Mouse (Mus musculus) thymus, adult 18-20 months (tissue): ENCODE results near the gene Gm29776.
A peak's percentile ranks its signal among the peaks of the same experiment; 100 is the strongest.

Experiments used
- DNase-seq, 2 experiments: peaks; one replicate each; pipeline ENCODE4 v3.0.0; 2022; ENCODE audit warnings: mixed read lengths in 2 of 2

Gene Gm29776

DNA sequence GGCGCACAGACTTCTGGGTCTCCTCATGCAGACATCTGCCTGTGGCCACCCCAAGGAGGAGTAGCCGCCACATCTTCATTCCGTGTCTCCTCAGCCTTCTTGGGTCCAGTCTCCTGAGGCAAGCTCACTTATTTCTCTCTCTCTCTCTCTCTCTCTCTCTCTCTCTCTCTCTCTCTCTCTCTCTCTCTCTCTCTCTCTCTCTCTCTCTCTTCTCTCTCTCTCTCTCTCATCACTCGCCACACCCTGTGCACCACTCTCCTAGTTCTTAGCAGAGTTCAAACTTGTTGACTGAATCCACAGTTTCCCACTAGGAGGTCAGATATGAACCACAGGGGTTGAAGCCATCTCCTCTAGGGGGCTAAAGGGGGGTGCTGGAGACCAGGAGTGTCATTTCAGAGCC, at the start of gene Gm29776:
Gm29776 (minus strand) TSS at position 101 of the 400 bp plus-strand sequence.
- DNase-seq, result no peak

DNA sequence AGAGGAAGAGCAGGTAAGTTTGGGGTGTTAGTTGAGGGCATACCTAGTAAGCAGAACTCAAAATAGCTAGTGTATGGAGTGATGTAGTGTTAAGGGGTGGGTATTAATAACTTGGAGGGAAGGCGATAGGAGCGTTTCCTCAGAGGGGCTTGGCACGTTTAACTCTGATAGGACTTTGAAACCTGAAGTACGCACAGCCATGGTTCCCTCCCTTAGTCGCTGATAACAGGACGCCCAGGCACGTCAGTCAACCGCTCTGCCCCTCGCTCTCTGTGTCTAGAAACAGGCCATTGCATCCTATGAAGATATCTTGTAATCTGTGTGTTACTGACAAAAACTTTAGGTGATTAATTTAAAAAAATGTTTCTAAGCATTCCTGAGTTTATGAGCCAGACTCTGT, 47.4 kb upstream of the Gm29776 start:
- DNase-seq, result no peak

DNA sequence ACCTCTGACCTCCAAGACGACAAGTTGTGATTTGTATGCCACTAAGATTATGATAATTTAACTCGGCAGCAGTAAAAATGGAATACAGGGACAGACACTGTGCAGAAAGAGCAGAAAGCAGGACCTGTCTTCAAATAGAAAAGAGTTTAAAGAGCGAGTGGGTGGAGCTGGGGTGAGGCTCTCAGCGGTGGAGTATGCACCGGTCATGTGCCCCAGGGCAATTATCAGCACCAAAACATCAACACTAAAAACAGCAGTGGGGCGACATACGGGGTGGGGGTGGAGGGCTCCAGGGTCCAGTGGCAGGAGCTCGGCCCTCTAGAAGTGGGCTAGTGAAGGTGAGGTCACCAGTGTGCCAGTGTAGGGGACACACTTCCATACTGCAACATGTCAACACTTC, 45.8 kb upstream of the Gm29776 start:
- no peak for DNase-seq

DNA sequence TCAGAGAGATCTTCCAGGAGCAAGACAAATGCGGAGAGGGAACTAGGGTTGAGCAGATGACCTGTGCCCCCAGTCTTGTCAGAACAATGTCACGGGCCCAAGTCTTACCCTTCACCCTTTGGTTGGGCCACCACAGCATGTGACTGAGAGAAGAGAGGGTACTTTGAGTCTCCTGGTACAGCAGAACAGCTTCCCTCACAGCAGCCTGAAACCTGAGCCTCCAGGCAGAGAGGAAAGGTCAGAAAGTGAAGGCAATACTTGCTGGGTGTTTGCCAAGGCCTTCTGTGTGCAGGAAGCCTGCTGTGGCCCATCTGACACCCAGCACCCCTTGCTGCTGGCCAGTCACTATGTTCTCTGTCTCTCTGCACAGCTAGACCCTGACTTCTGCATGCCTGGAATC, 43.7 kb upstream of the Gm29776 start:
- no peak for DNase-seq

DNA sequence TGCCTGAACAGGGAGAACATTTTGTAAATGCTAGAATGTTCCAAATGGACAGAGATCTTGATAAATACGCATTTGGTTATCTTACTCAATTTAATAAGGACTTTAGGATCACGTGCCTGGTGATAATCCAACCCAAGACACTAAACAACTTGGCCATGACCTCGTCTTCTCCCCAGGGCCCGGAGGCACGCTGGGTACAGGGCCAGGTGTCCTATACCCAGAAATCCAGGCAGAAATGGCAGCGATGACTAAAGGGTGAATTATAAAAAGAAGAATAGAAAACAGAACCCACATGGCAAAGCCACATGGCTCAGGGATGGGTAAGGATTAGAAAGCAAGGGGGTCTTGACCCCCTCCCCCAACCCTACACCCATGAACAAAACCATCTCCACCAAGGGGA, 43.1 kb upstream of the Gm29776 start:
- DNase-seq, result no peak

DNA sequence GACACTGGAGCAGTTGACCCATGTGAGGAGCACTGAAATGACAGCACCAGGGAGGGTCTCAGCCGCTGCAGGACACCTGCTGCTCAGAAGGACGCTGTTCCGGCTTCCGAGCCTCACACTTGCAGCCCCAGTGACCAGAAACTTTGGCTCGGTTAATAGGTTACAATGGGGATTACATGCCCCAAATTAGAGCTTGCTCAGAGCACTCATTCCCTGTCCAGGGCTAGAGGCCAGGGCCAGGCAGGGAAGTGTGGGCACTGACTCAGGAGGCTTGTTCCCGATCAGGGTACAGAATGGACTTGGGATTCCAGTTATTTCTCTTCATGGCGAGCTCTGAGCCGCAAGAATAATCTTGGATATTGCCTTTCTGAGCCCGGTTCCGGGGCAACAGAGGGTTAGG, 39.0 kb upstream of the Gm29776 start:
- DNase-seq, result no peak

DNA sequence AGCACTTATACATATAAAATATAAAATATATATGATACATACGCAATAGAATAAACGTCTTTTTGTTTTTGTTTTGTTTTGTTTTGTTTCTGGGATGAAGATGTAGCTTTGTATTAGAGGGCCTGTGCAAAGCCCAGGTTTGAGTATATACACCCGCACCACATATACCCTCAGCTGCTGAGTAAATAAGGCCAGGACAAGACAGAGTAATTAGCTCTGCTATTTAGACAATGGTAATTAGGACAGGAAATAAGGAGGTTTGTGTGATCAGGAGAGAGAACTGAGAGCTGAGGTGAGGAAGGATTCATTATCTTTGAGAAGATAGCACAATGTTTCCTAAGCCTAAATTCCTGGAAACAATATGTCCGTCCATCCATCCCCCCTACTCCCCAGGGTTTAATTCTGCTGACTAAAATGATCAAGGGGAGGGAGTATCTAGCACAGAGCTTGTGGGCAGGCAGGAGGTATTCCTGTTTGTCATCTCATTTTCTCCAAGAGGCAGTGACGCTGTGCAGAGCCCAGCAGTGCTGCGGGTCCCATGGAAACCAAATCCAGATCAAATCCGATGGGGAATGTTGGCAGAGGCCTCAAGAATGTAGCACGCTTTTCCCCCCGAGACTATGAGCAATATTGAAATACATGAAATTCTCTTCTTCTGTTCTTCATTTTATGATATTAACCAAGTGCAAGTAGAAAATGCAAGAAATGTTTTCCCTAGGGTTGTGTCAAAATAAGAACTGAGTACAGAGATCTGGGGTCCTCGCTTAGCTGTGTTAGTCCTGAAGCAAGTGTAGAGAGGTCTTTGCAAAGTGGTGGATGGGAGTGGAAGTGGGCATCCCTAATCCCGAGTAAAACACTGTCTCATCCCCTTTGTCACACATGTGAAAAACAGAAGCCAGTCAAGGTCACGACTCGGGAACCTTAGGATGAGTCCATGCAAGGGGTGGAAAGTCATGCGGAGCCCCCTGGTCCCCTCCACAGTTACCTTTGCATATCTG, 38.2 kb upstream of the Gm29776 start:
- DNase-seq, result no peak

DNA sequence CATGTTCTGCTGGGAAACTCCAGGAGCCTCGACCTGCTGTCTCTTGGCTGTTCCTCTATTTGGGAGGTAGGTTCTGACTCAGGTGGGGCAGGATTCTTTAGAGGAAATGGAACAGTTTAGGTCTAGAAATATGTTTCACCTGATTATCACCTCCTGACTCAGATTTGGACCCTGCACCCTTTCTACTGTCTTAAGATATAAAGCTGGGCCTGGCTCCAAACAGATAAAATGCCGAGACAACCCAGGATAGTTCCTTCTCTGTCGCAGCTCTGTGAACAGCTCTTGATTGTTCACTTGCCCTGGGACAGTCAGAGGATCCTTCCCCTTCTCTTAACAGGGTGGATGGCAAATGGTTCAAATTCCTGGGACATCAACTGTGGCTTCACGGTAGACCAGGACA, 36.6 kb upstream of the Gm29776 start:
- no peak for DNase-seq

DNA sequence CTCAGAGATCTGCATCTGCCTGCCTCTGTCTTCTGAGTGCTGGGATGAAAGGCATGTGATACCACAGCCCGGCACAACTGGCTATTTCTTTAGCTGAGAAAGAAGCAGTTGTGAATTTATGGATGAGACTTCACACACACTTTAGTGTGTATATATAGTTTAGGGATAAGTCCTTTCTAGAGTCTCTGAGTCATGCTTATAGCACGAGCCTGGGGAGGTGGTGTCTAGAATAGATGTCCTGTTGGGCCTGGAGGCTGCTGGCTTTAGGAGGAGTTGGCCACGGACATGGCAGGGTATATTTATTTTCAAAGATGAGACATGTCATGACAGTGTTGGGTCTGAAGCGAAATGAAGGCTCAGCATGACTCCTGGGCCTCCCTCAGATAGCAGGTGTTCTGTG, 35.4 kb upstream of the Gm29776 start:
- DNase-seq, result no peak

DNA sequence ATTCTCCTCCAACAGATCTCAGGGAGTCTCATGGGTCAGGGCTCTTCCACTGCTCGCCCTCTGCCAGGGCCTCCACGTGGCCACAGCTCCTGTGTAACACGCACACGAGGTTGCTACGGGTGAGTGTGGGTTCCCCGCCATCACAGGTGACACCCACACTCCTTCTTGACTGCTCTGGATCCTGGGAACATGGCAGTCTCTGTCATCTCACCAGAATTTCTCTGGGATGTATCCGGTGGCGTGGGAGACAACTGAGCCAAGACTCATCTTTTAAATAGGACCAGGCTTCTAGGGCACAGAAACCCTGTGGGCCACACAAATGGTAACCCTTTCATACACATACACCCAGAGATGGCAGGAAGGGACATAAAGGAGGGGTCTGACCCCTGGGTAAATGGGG, 33.6 kb upstream of the Gm29776 start:
- no peak for DNase-seq

DNA sequence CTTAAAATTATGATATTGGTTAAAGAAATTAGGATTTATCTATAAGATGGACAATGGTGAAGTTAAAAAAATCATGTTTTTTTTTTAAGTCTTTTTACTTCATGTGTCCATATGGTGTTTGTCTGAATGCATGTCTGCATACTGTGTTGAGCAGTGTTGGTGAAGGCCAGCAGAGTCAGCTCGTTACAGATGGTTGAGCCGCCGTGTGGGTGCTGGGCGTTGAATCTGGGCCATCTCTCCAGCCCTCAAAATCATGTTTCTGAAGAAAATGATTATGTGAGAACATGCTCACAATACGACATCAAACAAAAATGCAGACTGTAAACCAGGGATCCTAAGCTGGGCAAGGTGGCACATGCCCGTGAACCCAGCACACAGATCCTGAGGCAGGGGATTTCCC, 31.7 kb upstream of the Gm29776 start:
- no peak for DNase-seq

DNA sequence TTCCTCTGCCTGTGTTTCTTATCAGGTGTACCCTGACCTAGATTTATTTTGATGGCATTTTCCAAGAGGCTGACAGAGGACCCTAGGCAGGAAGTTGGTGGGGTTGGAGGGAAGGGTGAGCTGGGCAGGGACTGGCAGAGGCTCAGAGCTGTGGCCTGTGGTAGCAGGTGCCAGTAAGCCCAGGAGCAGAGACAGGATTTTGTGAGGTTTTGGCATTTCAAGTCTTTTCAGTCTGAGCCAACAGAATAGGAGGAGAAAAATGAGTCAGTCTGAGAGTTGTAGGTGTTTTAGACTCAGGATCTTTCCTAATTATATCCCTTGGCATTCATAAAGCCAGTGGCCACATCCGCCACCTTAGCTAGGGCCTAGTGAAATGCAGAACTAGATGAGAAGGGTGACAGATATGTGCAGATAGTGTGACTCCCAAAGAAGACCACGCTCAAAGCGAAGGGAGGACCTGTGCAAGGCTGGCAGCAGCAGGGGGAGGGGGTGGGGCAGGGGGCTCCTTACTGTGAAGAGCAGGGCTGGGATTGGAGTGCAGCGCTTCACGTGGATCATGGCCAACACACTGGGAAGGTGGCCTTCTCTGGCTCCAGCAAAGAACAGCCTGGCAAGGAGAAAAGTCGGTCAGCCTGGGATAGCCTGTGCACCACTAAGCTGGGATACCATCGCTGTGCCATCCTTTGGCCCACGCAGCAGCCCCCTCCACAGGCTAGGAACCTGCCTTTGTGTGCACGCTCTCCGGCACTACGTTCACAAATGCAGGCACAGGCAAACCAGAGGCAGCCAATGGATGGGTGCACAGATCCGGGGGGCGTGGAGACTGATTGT, 30.4 kb upstream of the Gm29776 start:
- no peak for DNase-seq

DNA sequence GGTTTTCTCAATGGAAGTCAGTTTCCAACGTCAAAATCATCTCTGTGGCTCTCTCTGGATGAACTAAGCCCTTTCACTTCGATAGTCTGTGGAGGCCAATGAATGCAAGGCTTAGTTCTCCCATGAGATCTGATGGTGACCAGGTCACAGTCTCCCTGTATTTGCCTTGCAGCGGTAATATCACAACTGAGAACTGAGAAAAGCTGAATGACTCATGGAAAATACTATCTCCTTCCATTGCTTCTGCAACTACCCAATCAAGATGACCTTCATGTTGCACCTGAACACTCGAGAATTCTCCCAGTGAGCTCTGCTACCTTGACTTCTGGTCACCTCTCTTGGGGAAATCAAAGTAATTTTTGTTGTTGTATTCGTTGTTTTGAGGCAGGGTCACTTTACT, 28.9 kb upstream of the Gm29776 start:
- DNase-seq, result no peak

DNA sequence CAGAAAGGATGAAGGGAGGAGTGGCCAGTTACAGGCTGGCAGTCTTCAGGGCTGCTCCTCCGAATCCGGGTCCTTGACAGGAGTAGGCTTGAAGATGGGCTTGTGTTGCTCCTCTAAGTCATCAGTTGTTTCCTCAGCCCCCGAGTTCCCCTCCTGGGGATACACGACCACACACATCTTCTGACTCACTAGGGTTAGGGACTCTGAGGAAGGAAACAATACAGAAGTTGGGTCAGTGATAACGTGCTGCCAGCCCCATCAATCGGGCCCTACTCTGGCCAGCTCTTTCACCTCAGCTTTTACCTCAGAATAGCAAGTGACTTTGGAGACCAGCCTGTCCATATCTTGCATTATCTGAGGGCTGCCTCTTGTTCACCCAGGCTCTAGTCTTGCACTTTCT, 25.4 kb upstream of the Gm29776 start:
- no peak for DNase-seq

DNA sequence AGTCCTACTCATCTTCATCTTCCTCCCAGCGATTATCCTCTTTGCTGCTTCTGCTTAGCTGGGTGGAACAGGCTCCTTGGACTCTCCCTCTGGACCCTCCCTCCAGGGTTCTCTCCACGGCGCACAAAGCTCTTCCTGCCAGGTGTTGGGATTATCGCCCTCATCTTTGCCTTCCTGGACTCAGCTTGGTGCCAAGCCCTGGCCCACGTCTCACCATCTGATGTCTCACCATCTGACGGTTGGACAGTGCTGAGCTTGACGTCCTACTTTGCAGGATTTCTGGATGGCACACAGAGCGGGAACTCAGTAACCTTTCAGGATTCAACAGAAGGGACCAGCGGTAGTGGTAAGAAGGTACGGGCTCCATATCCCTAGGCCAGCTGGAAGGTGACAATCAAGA, 23.1 kb upstream of the Gm29776 start:
- no peak for DNase-seq

DNA sequence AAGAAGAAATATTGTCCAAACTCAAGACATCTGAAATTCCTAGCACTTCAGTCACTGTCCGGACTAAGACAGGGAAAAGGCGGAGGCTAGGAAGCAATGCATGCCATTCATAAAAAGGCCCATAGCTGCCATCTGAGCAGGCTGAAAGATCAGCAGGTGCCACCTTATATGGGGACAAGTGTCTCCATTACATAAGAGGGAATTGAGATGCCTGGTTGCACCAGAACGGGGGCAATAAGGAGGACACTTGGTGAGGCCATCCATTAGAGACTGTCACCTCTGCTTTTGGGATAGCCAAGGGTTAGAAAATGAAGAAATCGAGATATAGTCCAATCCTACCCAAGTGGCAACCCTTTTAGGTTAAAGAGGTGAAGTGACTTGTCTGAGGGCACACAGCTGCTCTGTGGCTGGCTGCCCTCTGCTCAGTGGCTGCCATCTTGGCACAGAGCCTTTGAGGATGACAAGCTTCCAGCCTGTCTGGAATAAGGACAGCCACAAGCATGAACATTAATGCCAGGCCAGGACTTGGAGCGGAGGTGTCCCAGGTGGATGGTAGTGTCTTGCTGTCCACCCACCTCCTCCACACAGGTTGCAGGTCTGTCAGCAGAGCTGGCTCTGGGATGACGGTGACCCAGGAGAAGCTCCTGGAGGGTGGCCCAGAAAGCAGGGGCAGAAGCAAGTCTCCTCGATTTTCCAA, 22.2 kb upstream of the Gm29776 start:
- no peak for DNase-seq

DNA sequence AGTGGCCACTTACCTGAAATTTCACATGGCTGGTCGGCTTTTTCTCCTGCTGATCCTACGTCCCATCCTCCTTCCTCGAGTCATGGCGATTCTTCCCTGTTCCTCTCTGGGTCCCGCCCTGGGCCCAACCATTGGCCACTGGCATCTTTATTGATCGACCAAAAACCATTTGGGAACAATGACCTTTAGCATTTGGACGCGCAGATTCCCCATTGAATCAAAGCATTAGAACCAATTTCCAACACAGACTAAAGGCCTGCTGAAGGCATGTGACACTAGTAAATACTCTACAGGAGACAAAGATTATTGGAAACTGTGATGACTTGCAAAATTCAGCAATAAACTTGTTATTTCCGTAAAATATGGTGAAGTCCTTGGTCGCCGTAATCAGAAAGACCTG, 21.4 kb upstream of the Gm29776 start:
- DNase-seq, result no peak

DNA sequence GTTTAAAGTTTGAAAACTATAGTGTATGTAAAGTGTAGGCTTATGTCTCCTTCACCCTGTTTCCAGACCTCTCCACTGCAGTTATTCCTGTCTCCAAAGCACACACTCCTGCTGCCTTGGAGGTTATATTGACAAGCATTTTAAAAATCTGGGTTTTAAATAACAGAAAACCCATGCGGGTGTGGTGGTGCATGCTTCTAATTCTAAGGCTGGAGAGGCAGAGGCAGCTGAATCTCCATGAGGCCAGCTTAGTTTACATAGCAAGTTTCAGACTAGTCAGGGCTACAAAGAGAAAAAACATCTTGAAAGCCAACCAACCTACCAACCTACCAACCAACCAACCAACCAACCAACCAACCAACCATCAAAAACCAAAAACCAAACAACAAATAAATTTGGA, 16.8 kb upstream of the Gm29776 start:
- DNase-seq, result no peak

DNA sequence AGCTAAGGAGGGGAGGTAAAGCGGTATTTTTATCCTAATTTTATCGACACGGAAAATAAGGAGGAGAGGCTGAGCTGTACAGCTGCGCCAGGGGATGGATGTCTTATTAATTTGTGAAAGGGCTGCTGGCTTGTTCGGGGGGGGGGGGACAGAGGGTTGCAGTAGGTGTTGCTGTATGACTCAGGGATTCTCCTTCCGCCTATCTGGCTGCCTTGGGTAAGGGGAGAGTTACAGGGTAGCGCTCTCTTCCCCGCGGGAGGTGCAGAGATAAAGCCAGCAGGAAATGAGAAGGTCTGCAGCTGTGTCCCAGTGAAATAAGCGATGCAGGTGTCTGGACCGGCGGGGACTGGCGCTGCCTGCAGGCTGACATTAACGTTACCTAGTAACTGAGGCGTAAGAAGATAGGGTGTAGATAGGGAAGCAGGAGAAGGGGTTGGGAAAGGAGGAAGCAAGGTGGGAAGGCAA, 16.0 kb upstream of the Gm29776 start:
- peak; percentile 57 to 68 for DNase-seq

DNA sequence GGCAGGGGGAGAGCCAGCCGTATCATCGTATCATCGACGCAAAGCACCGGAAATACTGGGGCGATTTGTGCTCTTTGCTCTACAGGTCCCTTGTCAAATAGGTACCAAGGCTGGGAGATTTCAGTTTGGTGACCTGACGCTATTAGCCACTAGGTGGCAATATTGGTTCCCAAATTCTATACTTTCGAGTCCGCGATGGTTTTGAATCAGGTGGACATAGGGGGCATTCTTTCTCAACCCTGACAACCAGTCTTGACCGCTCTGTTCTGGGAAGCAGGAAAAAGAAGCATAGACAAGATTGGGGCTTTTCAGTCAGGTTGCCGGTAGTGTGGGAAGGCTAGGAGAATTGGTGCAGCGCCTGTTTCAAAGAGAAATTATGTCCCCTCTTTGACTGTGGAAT, 15.5 kb upstream of the Gm29776 start:
- peak; percentile 31 to 55 for DNase-seq

DNA sequence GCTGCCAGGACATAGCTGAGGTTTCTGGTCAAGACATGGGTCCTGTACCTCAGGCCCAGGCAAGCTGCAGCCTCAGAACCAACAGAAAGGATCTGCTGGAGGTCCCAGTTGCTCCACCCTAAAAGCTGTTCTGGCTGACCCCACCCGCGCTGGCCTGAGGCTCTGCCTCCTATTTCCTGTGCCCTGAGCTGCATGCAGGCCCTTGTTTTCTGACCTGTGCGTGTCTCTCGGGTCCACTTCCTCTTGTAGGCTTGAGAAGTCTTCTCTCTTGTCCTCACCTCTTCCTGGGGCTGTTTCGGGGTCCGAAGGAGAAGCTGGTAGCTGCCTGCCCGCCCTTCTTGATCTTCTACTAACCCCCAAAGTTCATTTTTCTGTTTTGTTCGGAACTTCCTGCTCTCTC, 14.2 kb upstream of the Gm29776 start:
- no peak for DNase-seq

DNA sequence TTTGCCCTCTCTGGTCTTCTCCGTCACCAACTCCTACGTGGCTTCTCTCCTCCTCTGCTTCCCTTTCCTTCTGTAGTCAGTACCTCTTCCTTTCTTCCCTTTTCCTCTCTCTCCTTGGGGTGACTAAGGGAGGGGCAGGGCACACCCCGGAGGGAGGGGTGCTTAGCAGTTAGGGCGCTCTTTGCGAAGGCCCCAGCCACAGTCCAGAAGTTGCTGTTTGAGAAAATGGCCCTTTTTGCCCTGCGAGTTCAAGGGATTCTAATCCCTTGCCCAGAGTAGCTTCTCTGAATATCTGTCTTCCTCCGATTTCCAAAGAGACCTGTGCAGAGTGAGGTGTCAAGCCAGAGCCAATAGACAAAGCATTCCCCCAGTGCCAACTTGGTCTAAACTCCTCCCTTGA, 13.4 kb upstream of the Gm29776 start, which contains the start of gene Cebpe:
Cebpe (minus strand) TSS at position 101 of the 400 bp plus-strand sequence.
- no peak for DNase-seq

DNA sequence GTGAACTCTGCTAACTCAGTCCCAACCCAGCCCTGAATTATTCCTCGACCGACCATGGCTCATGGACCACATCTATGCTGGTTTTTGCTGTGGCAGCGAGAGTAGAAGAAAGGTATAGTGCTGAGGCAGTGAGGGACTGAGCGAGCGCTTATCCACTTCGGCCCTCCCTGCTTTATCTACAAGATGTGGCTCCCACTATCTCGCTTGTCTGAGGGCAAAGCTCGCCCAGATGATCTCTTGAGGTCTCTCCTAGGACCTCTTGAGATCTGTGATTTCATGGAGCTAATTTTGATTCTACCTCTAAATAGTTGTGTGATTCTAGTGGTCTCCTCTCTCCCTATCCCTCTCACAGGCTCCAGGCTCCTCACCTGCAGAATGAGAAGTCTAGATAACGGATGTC, 10.4 kb upstream of the Gm29776 start:
- DNase-seq, result no peak
